Mouse (Mus musculus) kidney, adult 2 months (tissue): Measurements from ENCODE around the gene Wwox.

Source experiments
- CTCF ChIP-seq: fragments of 200-500 bp; conservative IDR thresholded peaks from 2 replicates; pipeline ENCODE4 v1.5.1; 2011; ENCODE audit warnings: low read depth, mild to moderate bottlenecking, control low read depth, low read length, moderate library complexity, mixed read lengths; ENCODE audit not compliant: insufficient read depth, insufficient read length
- POLR2A ChIP-seq: fragments of 200-500 bp; IDR thresholded peaks from one replicate; pipeline ENCODE4 v1.6.1; 2011; ENCODE audit warnings: low read depth, low read length, control low read depth

GRCm38 (mm10) chr8:114677551-114678127, 238.2 kb downstream of the Wwox start:
- TF ChIP-seq POLR2A = no peak
- TF ChIP-seq CTCF = no peak
